Comparison of ENCODE assay signal across 18 mouse cellular contexts in genomic region chr7:30945466-30945865, GRCm38 (mm10). TPM values are rescaled to one million over a fixed set of nuclear protein-coding genes. Genes with fewer than 3 reads are reported as not detected.
"Had no signal": no experiment of that assay in that cellular context is flagged by ENCODE, and none has a peak within 500 bp of the region (broad histone marks: within the 10 kb centered on the region; RNA-seq: fewer than 3 reads in every experiment).

No protein-coding gene starts in this region.

RNA-seq across cellular contexts. Expression of gene Hamp, which starts 1.6 kb away (rescaled TPM):
- total RNA-seq: layer of hippocampus, adult 18-20 months; layer of hippocampus, postnatal 14 days; left cerebral cortex, postnatal 14 days; megakaryocyte progenitor cell, adult 5-6 weeks; megakaryocyte-erythroid progenitor cell, adult 5-6 weeks; monocyte, adult 5-6 weeks; neutrophil, adult 5-6 weeks had no signal
- polyA plus RNA-seq: kidney, embryonic 16.5 days; limb, embryonic 10.5 days; limb, embryonic 13.5 days; lung, embryonic 16.5 days; midbrain, embryonic 15.5 days; myocyte; neural tube, embryonic 13.5 days; spleen, adult 2 months had no signal

RNA-seq across cellular contexts. Expression of gene Hamp2, which starts 21.0 kb away (rescaled TPM):
- total RNA-seq: layer of hippocampus, adult 18-20 months; layer of hippocampus, postnatal 14 days; left cerebral cortex, adult 8-10 months; left cerebral cortex, postnatal 14 days; megakaryocyte progenitor cell, adult 5-6 weeks; megakaryocyte-erythroid progenitor cell, adult 5-6 weeks; monocyte, adult 5-6 weeks; neutrophil, adult 5-6 weeks had no signal
- polyA plus RNA-seq: kidney, embryonic 16.5 days; limb, embryonic 10.5 days; limb, embryonic 13.5 days; lung, embryonic 16.5 days; midbrain, embryonic 11.5 days; midbrain, embryonic 15.5 days; myocyte; neural tube, embryonic 13.5 days; stomach, embryonic 16.5 days had no signal

RNA-seq across cellular contexts. Expression of gene Fam187b, which starts 28.1 kb away (rescaled TPM):
- total RNA-seq: megakaryocyte-erythroid progenitor cell, adult 5-6 weeks; monocyte, adult 5-6 weeks had no signal
- polyA plus RNA-seq: myocyte had no signal
